Mouse (Mus musculus) thymus, adult 2 months (tissue): ENCODE results near the gene Tubb4b.

Experiments
- CTCF ChIP-seq: fragments of 200-500 bp; IDR thresholded peaks from 2 replicates; pipeline ENCODE4 v1.5.1; 2012; ENCODE audit warnings: mild to moderate bottlenecking, control low read depth, low read length, moderate library complexity, borderline replicate concordance; ENCODE audit not compliant: control insufficient read depth, poor library complexity, insufficient read depth; ENCODE audit errors: extremely low read depth
- POLR2A ChIP-seq: fragments of 200-500 bp; IDR thresholded peaks from 2 replicates; pipeline ENCODE4 v1.6.1; 2012; ENCODE audit warnings: mild to moderate bottlenecking, low read length, control low read depth, moderate library complexity; ENCODE audit not compliant: control insufficient read depth, poor library complexity, insufficient read depth; ENCODE audit errors: extremely low read depth

DNA sequence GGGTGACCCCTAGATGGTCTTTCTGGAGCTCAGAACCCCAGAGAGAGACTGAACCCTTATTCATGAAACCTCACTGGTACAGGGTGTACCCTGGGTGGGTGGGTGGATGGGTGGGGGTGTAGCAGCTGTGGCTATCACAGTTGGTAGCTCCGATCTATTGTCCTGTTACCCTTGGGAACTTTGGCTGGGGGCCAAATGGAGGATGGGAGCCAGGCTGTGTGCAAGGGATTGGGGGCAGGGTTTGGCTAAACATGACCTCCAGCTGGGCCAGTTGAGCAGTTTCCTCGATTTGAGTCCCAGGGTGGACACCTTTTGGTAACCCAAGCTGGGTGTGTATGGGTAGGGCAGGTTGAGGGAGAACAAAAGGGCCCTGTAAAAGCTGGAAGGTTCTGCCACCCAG lies 42.2 kb upstream of the Tubb4b start:
- TF ChIP-seq POLR2A = no peak
- no peak for TF ChIP-seq CTCF
